Mouse (Mus musculus): Measurements from ENCODE around the gene Nox4. TPM values are rescaled to one million over a fixed set of nuclear protein-coding genes. Genes with fewer than 3 reads are reported as not detected.

Nox4 gene
- total and polyA plus RNA-seq, 2 experiments from 2014 or later: 0.99 to 1.3 TPM

DNA sequence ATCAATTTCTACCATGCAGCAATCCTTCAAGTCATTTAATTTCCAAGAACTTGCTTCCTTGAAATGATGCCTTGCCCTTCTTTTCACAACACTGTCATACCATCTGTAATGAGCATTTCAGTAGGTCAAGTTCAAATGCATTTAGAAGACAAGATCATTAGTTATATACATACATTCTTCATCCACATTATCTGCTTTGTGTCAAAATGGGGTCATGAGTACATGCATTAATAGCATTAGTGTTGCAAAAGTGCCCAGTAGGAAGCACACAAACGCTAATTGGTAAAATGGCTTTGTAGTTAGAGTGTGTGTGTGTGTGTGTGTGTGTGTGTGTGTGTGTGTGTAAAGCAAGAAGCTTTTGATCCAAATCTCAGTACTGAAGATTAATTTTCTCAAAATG lies 167.4 kb downstream of the Nox4 start:
- no peak for ATAC-seq
- Histone ChIP-seq H3K4me1 (ENCODE audit: insufficient read depth, low read length) (no peaks in the 10 kb centered on the region), H3K27ac (no peak overlapping the region), H3K4me2 (ENCODE audit: low read depth, low read length) (no peak overlapping the region), H3K27me3 (ENCODE audit: insufficient read depth, low read length) (no peaks in the 10 kb centered on the region), H3K4me3 (ENCODE audit: low read length) (no peak overlapping the region), H3K36me3 (ENCODE audit: insufficient read depth, low read length) (no peaks in the 10 kb centered on the region), H3K9ac (replicated peaks; ENCODE audit: low read length) (no peak overlapping the region), H3K9me3 (ENCODE audit: low read length) (no peaks in the 10 kb centered on the region)
- 61% methylated on average over 1 of the region's 1 CpGs for WGBS
- no peak for TF ChIP-seq CTCF (IDR thresholded peaks at IDR 0.05; ENCODE audit: low read depth)
- no peak for DNase-seq (ENCODE audit: low spot score)

Other genes with a start within 250 kb of the Nox4 start
- not detected in 2 replicates for gene Vmn2r79, start 250.0 kb upstream of the Nox4 start, total RNA-seq (2014; rRNA removed)
- not detected in 2 replicates for gene Vmn2r79, start 250.0 kb upstream of the Nox4 start, polyA plus RNA-seq (2015; fragmentation: Nextera tagmentation; extraction: Ambion mirVana)
- gene Tyr, start 247.4 kb downstream of the Nox4 start, total RNA-seq (2014; rRNA removed): not detected in 2 replicates
- 0.03 TPM in 1 of 2 replicates, not detected in the other for gene Tyr, start 247.4 kb downstream of the Nox4 start, polyA plus RNA-seq (2015; fragmentation: Nextera tagmentation; extraction: Ambion mirVana)

Data from hindbrain, postnatal 0 days (tissue).